Mouse (Mus musculus) limb, embryonic 14.5 days (tissue): ENCODE data around the gene Magt1. TPM values are rescaled to one million over a fixed set of nuclear protein-coding genes. Genes with fewer than 3 reads are reported as not detected.
"Not testable (repeated sequence)": the region's sequence is repeated elsewhere in the genome, so short reads cannot be mapped to it uniquely, and the experiment has no call there.

Experiments used
- ATAC-seq: fragments of 200-750 bp; cut with Nextera tagmentation; 2 replicates; pipeline ENCODE4 v1.8.0; 2017; ENCODE audit warnings: low read depth, moderate number of reproducible peaks, moderate TSS enrichment; ENCODE audit not compliant: low FRiP score
- DNase-seq: peaks from one replicate; pipeline ENCODE4 v3.0.0-alpha.2; 2015; ENCODE audit warnings: low spot score
- H3K27ac ChIP-seq: fragments of 300-500 bp; sonication (generic); replicated peaks from 2 replicates; pipeline ENCODE4 v1.5.1; 2014; ENCODE audit warnings: low read depth, mild to moderate bottlenecking, low read length, moderate library complexity, mixed read lengths
- H3K27me3 ChIP-seq: fragments of 300-500 bp; sonication (generic); 2 replicates; pipeline ENCODE4 v1.6.1; 2014; ENCODE audit warnings: low read length, mixed read lengths; ENCODE audit not compliant: control insufficient read depth, insufficient read depth
- H3K36me3 ChIP-seq: fragments of 300-500 bp; sonication (generic); 2 replicates; pipeline ENCODE4 v1.6.1; 2014; ENCODE audit warnings: mild to moderate bottlenecking, low read length, moderate library complexity, mixed read lengths; ENCODE audit not compliant: control insufficient read depth, insufficient read depth
- H3K4me1 ChIP-seq: fragments of 300-500 bp; sonication (generic); 2 replicates; pipeline ENCODE4 v1.6.1; 2014; ENCODE audit warnings: antibody characterized with exemption, low read length, mixed read lengths; ENCODE audit not compliant: control insufficient read depth, insufficient read depth
- H3K4me2 ChIP-seq: fragments of 300-500 bp; sonication (generic); replicated peaks from 2 replicates; pipeline ENCODE4 v1.6.1; 2014; ENCODE audit warnings: low read depth, mild to moderate bottlenecking, low read length, moderate library complexity; ENCODE audit not compliant: severe bottlenecking
- H3K4me3 ChIP-seq: fragments of 300-500 bp; sonication (generic); replicated peaks from 2 replicates; pipeline ENCODE4 v1.5.1; 2014; ENCODE audit warnings: low read length
- H3K9ac ChIP-seq: fragments of 300-500 bp; sonication (generic); 2 replicates; pipeline ENCODE4 v1.6.1; 2014; ENCODE audit warnings: mild to moderate bottlenecking, low read depth, low read length, moderate library complexity; ENCODE audit not compliant: severe bottlenecking
- H3K9me3 ChIP-seq: fragments of 300-500 bp; sonication (generic); 2 replicates; pipeline ENCODE4 v1.6.1; 2016; ENCODE audit warnings: low read length; ENCODE audit not compliant: control insufficient read depth
- POLR2A ChIP-seq: fragments of 200-500 bp; IDR thresholded peaks from 2 replicates; pipeline ENCODE4 v1.8.0; 2012; ENCODE audit warnings: inconsistent platforms, mild to moderate bottlenecking, moderate library complexity, borderline replicate concordance; ENCODE audit not compliant: insufficient read depth, insufficient read length; ENCODE audit errors: extremely low read depth
- WGBS: fragments of 180-500 bp; shearing (Covaris S2); extraction: QIAGEN DNeasy Blood & Tissue Kit; methylation state at CpG from one replicate; pipeline ENCODE4 v1.1.7; 2014; 5-methylcytosine and 5-hydroxymethylcytosine counted together
- polyA plus RNA-seq, 2 experiments: library from polyadenylated mRNA; depleted of rRNA in 1 of 2; stranded (reverse) in 1 of 2; unstranded in 1 of 2; fragments of >200 nt; fragmentation: Nextera tagmentation in 1 of 2; extraction: Ambion mirVana in 1 of 2; gene quantifications; 2 replicates each; pipeline versions ENCODE4 v1.2.1 to v1.2.3; 2012 to 2014

Gene Magt1
- polyA plus RNA-seq, 2 experiments: 26.8 to 60.1 TPM

GRCm38 (mm10) chrX:105928861-105929477, 82.7 kb downstream of the Magt1 start, which contains the start of gene Atrx:
Gene Atrx (minus strand): TSS chrX:105929403.
- 0 out of 2 replicates have a peak, but pooled peaks have one; percentile 59 for TF ChIP-seq POLR2A
- H3K27ac ChIP-seq: peak within 1 kb of the TSS; percentile 95
- H3K27me3 ChIP-seq: no peaks in the 10 kb centered on the region
- DNase-seq (peak; percentile 92), ATAC-seq (peak; percentile 94)
- no peaks in the 10 kb centered on the region for H3K4me1 ChIP-seq
- H3K9me3 ChIP-seq: no peaks in the 10 kb centered on the region
- peak within 1 kb of the TSS; percentile 91 for H3K9ac ChIP-seq
- peak within 1 kb of the TSS; percentile 60 for H3K4me3 ChIP-seq
- 27% methylated on average over 31 of the region's 42 CpGs for WGBS
- H3K36me3 ChIP-seq: no peaks in the 10 kb centered on the region
- peak within 1 kb of the TSS; percentile 43; the same call in 1 of the 2 replicates for H3K4me2 ChIP-seq

GRCm38 (mm10) chrX:105927941-105928860, 83.5 kb downstream of the Magt1 start:
- peak overlapping the region; percentile 91 for H3K9ac ChIP-seq
- peak overlapping the region; percentile 43 for H3K4me2 ChIP-seq
- H3K27ac ChIP-seq: peak overlapping the region; percentile 95
- no peaks in the 10 kb centered on the region for H3K9me3 ChIP-seq
- no peak for TF ChIP-seq POLR2A
- ATAC-seq (peak; percentile 58; the same call in 1 of the 2 replicates), DNase-seq (peak; percentile 19)
- 24% methylated on average over 35 of the region's 69 CpGs for WGBS
- H3K27me3 ChIP-seq: no peaks in the 10 kb centered on the region
- peak overlapping the region; percentile 60 for H3K4me3 ChIP-seq
- H3K36me3 ChIP-seq: no peaks in the 10 kb centered on the region
- H3K4me1 ChIP-seq: no peaks in the 10 kb centered on the region

GRCm38 (mm10) chrX:105926121-105926735, 85.5 kb downstream of the Magt1 start:
- Histone ChIP-seq H3K27ac (no peak overlapping the region), H3K36me3 (no peaks in the 10 kb centered on the region), H3K27me3 (no peaks in the 10 kb centered on the region), H3K4me2 (peak overlapping the region; percentile 43; the same call in 1 of the 2 replicates), H3K9me3 (no peaks in the 10 kb centered on the region), H3K4me3 (no peak overlapping the region), H3K4me1 (no peaks in the 10 kb centered on the region), H3K9ac (no peak overlapping the region)
- ATAC-seq (no peak), DNase-seq (no peak)
- WGBS: 73% methylated on average over 12 of the region's 12 CpGs
- no peak for TF ChIP-seq POLR2A

GRCm38 (mm10) chrX:105924326-105925070, 87.2 kb downstream of the Magt1 start:
- 87% methylated on average over 5 of the region's 5 CpGs for WGBS
- DNase-seq: no peak

GRCm38 (mm10) chrX:105923896-105924295, 87.8 kb downstream of the Magt1 start:
- no peaks in the 10 kb centered on the region for H3K36me3 ChIP-seq
- H3K27ac ChIP-seq: no peak overlapping the region
- no peaks in the 10 kb centered on the region for H3K27me3 ChIP-seq
- H3K4me3 ChIP-seq: no peak overlapping the region
- H3K4me2 ChIP-seq: no peak overlapping the region
- DNase-seq (no peak), ATAC-seq (no peak)
- H3K9me3 ChIP-seq: no peaks in the 10 kb centered on the region
- no peak overlapping the region for H3K9ac ChIP-seq
- 45% methylated on average over 1 of the region's 1 CpGs for WGBS
- no peaks in the 10 kb centered on the region for H3K4me1 ChIP-seq
- TF ChIP-seq POLR2A: no peak

More at GRCm38 (mm10) chrX:105924326-105925070, 87.2 kb downstream of the Magt1 start:
- Histone ChIP-seq H3K4me3 (no peak overlapping the region), H3K9me3 (no peaks in the 10 kb centered on the region), H3K36me3 (no peaks in the 10 kb centered on the region), H3K27ac (no peak overlapping the region), H3K4me2 (no peak overlapping the region), H3K4me1 (no peaks in the 10 kb centered on the region), H3K27me3 (no peaks in the 10 kb centered on the region), H3K9ac (no peak overlapping the region)
- no peak for TF ChIP-seq POLR2A
- ATAC-seq: no peak

GRCm38 (mm10) chrX:105922986-105923385, 88.7 kb downstream of the Magt1 start:
- not testable (repeated sequence) for H3K27ac ChIP-seq, H3K27me3 ChIP-seq, H3K36me3 ChIP-seq, H3K4me3 ChIP-seq, H3K9ac ChIP-seq, H3K4me1 ChIP-seq, ATAC-seq, DNase-seq, H3K4me2 ChIP-seq, H3K9me3 ChIP-seq
- WGBS: 88% methylated on average over 7 of the region's 7 CpGs
